Mouse (Mus musculus) lung, adult 2 months (tissue): ENCODE measurements around the gene Lrba.

ENCODE experiments used
- CTCF ChIP-seq: fragments of 200-500 bp; IDR thresholded peaks from 2 replicates; pipeline ENCODE4 v1.5.1; 2011; ENCODE audit warnings: mild to moderate bottlenecking, low read length, control low read depth; ENCODE audit not compliant: insufficient read depth
- POLR2A ChIP-seq: fragments of 200-500 bp; IDR thresholded peaks from 2 replicates; pipeline ENCODE4 v1.6.1; 2011; ENCODE audit warnings: low read depth, mild to moderate bottlenecking, control low read depth, low read length, borderline replicate concordance; ENCODE audit errors: extremely low read depth

DNA sequence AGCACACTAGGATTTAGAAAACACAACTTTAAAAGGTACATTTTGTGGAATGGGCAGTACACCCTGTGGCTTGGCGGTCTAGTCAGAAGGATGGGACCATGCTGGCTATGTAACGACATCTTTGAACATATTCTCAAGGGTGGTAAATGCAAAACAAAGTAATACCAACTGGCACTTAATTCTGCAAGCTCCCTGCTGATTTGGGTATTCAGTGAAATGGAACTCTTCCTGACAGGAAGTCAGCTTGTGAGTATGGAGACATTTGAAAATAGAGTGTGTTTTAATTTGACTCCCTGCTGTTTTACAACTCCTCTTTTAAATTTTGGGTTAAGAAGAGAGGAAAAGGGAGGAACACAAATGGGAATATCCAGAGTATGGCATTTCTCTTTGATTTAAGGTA lies 158.1 kb downstream of the Lrba start:
- TF ChIP-seq POLR2A = no peak
- TF ChIP-seq CTCF = no peak
